Mouse (Mus musculus) thymus, postnatal 36 days (tissue): ENCODE measurements around the gene Rhox8.
"Not testable (repeated sequence)": the region's sequence is repeated elsewhere in the genome, so short reads cannot be mapped to it uniquely, and the experiment has no call there.

ENCODE experiments used
- DNase-seq, 2 experiments: peaks; one replicate each; pipeline ENCODE4 v3.0.0; 2022; ENCODE audit warnings: mixed read lengths in 2 of 2

The Rhox8 gene

GRCm38 (mm10) chrX:37878844-37879243, at the start of gene Rhox8:
Gene Rhox8, minus strand, starts transcription at chrX:37878944.
- no peak for DNase-seq

- no peak for DNase-seq
Measured at GRCm38 (mm10) chrX:37916311-37916710, 37.6 kb upstream of the Rhox8 start.

- no peak for DNase-seq
Measured at GRCm38 (mm10) chrX:37908581-37908980, 29.8 kb upstream of the Rhox8 start.

GRCm38 (mm10) chrX:37903727-37904126, 25.0 kb upstream of the Rhox8 start:
- no peak for DNase-seq

GRCm38 (mm10) chrX:37901670-37902069, 22.9 kb upstream of the Rhox8 start, which contains the start of gene Rhox9:
Gene Rhox9, minus strand, starts transcription at chrX:37901770.
- not testable (repeated sequence) for DNase-seq

- DNase-seq: not testable (repeated sequence)
Measured at GRCm38 (mm10) chrX:37897132-37897531, 18.4 kb upstream of the Rhox8 start, which contains the start of gene Rhox7b. Gene Rhox7b, minus strand, starts transcription at chrX:37897232.

- no peak for DNase-seq
Measured at GRCm38 (mm10) chrX:37871641-37872040, 7.1 kb downstream of the Rhox8 start.

- DNase-seq: not testable (repeated sequence)
Measured at GRCm38 (mm10) chrX:37831386-37831785, 47.4 kb downstream of the Rhox8 start, which contains the start of gene Rhox7a. Gene Rhox7a, plus strand, starts transcription at chrX:37831686.

GRCm38 (mm10) chrX:37826610-37827009, 52.1 kb downstream of the Rhox8 start, which contains the start of gene Rhox6:
Gene Rhox6, plus strand, starts transcription at chrX:37826910.
- not testable (repeated sequence) for DNase-seq
